Mouse (Mus musculus) B cell, adult 2 months (primary cell): ENCODE results near the gene Triobp.
"Not testable (repeated sequence)": the region's sequence is repeated elsewhere in the genome, so short reads cannot be mapped to it uniquely, and the experiment has no call there.

Source experiments
- DNase-seq, 2 experiments: peaks; one replicate each; pipeline ENCODE4 v3.0.0; 2022

The Triobp gene

GRCm38 (mm10) chr15:79002036-79002435 is 54.5 kb downstream of the Triobp start:
- no peak for DNase-seq

- no peak for DNase-seq
Observed at GRCm38 (mm10) chr15:79003079-79003478, 55.6 kb downstream of the Triobp start.

GRCm38 (mm10) chr15:79005581-79005980 is 58.1 kb downstream of the Triobp start:
- no peak for DNase-seq

GRCm38 (mm10) chr15:79006638-79007037 is 59.1 kb downstream of the Triobp start:
- DNase-seq: no peak

GRCm38 (mm10) chr15:79007059-79007458 is 59.5 kb downstream of the Triobp start:
- DNase-seq: no peak

- not testable (repeated sequence) for DNase-seq
Observed at GRCm38 (mm10) chr15:79007836-79008235, 60.3 kb downstream of the Triobp start.

GRCm38 (mm10) chr15:79009734-79010133 is 62.2 kb downstream of the Triobp start:
- no peak for DNase-seq

GRCm38 (mm10) chr15:79011550-79011949 is 64.0 kb downstream of the Triobp start:
- DNase-seq: no peak

- no peak for DNase-seq
Observed at GRCm38 (mm10) chr15:79013382-79013781, 65.9 kb downstream of the Triobp start.

GRCm38 (mm10) chr15:79018191-79018590 is 70.7 kb downstream of the Triobp start:
- DNase-seq: no peak

- DNase-seq: no peak
Observed at GRCm38 (mm10) chr15:79018886-79019285, 71.4 kb downstream of the Triobp start.

- DNase-seq: no peak
Observed at GRCm38 (mm10) chr15:79022671-79023230, 75.2 kb downstream of the Triobp start.

GRCm38 (mm10) chr15:79023366-79023765 is 75.8 kb downstream of the Triobp start:
- DNase-seq: no peak

GRCm38 (mm10) chr15:79025687-79026308 is 78.3 kb downstream of the Triobp start:
- no peak for DNase-seq

GRCm38 (mm10) chr15:79026511-79027290 is 79.2 kb downstream of the Triobp start:
- DNase-seq: no peak

- peak; percentile 20 to 21 for DNase-seq
Observed at GRCm38 (mm10) chr15:79027291-79028205, 80.0 kb downstream of the Triobp start.

- DNase-seq: peak; percentile 84 to 85
Observed at GRCm38 (mm10) chr15:79028237-79028738, 80.8 kb downstream of the Triobp start, which contains the start of gene H1f0. H1f0 (plus strand) TSS chr15:79028450.

GRCm38 (mm10) chr15:79028823-79029484 is 81.4 kb downstream of the Triobp start:
- no peak for DNase-seq

- no peak for DNase-seq
Observed at GRCm38 (mm10) chr15:79029519-79030241, 82.2 kb downstream of the Triobp start.

- DNase-seq: peak; percentile 45 to 51
Observed at GRCm38 (mm10) chr15:79030551-79031435, 83.3 kb downstream of the Triobp start.
